Mouse (Mus musculus) heart, adult 11 months (tissue): Measurements from ENCODE around the gene Cpm.

ENCODE experiments used
- DNase-seq: peaks from one replicate; pipeline ENCODE4 v3.0.0; 2022

The Cpm gene

DNA sequence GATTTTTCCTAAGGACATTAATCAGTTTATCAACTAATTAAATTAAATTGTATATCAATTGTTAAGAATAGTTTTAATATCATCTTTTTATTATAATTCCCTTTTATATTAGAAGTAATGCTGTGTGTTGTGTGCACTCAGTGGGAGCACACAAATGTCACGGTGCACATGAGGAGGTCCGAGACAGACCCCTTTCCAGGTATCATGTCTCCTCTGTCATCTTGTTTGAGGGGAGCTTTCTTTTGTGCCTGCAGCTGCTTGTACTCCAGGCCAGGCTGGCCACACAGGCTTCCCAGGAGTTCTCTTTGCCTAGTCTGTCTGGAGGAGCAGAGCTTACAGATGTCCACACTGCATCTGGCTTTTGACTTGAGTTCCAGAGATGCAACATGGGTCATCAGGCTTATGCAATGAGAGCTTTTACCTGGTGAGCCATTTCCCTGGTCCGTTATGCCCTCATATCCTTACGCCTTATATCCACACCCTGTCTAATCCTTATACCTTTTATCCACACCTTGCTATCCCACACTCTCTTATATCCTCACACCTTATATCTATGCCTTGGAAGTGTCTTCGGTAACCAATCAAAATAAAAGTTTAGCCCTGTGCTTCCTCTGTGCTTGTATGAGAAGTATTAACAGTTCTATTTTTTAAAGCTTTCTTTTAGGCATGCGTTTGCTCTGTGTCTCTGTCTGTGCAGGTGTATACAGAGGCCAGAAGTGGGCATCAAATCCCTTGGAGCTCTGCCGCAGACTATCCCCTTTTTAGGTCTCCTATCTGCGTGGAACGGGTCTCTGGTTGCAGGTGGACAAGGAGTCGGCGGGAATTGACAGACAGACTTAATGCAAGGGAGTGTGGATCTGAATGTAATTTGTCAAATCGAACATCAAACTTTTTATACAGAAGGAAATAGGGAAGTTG is 7.4 kb upstream of the Cpm start:
- no peak for DNase-seq

DNA sequence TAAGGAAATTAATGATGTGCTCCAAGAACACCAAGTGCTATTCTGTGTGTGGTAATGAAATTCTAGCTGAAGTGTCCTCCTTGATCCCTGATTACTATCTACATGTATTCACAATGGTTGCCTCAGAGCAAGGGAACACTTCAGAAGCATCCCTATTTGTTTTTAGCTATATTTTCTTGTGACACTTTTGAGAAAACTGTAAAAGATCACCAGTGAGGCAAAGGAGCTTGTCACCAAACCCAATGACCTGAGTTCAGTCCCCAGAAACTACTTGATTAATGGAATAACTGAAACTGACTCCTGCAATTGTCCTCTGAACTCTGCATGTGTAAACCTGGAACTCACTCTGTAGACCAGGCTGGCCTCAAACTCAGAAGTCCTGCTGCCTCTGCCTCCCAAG is 5.9 kb upstream of the Cpm start:
- no peak for DNase-seq

DNA sequence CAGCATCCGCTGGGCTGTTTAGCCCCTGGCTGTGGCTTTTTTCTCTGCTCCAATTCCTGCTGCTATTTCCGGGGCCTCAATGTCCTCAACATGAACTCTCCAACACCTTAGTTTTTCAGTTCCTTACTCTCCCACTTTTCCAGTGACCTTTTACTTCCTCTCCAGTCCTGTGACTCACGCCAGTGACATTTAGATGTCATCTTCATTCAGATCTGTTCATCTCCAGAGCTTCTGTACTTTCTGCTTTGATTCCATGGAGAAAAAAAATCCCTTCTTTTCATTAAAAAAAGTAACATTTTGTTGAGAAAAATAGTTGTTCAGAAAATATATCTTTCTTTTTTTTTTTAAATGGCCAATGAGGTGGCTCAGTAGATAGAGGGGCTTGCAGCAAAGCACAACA is 5.1 kb upstream of the Cpm start:
- DNase-seq = no peak

GRCm38 (mm10) chr10:117624655-117625497 is 4.4 kb upstream of the Cpm start:
- DNase-seq = no peak

DNA sequence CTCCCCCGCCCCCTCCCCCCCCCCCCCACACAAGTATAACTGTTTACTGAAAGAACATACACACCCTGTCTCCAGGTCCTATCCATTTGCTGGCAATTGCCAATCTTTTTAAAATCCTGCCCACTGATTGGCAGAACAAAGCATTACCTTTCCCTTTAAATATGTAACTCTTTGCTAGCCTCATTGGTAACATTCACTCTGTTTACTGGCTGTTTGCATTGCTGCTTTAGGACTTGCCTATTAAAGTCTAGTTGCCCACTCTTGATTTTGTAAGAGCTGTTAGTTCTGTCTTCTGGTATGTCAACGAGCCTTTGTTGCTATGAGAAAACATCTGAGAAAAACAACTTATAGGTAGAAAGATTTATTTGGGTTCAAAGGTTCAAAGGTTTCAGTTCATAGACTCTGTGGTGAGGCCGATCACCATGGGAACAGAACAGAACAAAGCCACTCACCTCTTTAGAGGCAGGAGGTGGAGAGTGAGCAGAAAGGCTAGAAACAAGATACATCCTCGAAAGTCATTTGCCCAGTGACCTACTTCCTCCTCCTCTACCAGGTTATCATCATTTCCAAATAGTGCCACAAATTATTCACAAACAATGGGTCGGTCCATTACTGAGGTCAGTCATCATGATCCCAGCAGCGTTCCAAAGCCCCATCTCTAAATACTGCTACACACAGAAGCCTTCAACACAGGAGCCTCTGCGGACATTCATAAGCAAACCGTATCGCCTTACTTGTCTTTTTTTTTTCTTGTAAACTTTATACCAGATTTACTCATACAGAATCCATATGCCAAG is 3.6 kb upstream of the Cpm start:
- DNase-seq = no peak

DNA sequence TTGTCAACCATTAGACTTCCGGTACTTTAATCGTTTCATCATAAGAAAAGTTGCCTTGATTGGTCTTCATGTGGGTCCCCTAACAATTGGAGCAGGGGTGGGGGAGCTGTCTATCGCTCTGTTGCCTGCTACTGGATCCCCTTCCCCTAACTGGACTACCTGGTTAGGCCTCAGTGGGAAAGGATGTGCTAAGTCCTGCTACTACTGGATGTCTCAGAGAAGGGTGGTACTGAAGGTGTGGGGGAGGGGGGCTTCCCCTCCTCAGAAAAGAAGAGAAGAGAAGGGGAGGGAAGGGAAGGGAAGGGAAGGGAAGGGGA is 3.0 kb upstream of the Cpm start:
- no peak for DNase-seq

DNA sequence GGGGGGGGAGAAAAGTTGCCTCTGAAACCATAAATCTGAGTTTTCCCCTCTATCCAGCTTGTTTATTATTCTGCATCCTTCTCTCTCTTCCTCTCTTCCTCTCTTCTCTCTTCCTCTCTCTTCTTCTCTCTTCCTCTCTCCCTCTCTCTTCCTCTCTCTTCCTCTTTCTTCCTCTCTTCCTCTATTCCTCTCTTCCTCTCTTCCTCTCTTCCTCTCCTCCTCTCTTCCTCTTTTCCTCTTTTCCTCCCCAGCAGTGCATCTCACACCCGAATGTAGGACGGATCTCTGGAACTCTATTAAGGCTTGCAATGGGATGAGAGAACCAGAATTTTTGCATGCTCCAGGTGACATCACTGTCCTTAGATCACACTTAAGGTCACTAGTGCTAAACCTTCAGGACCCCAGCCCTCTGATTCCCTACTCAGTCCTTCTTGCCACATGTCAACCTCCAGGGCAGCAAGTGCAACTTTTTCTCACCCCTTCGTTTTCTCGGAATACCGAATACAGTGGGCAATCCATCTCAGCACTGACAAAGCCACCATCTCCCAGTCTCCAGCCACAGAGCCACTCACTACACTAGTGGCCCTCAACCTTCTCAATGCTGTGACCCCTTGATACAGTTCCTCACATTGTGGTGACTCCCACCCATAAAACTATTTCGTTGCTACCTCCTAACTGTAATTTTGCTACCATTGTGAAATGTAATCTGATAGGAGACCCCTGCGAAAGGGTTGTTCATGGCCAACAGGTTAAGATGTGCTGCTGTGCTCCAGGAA is 2.3 kb upstream of the Cpm start:
- no peak for DNase-seq

- no peak for DNase-seq
Observed at GRCm38 (mm10) chr10:117627616-117627930, 1.7 kb upstream of the Cpm start.

- DNase-seq = no peak
Observed at GRCm38 (mm10) chr10:117627949-117628348, 1.4 kb upstream of the Cpm start.

DNA sequence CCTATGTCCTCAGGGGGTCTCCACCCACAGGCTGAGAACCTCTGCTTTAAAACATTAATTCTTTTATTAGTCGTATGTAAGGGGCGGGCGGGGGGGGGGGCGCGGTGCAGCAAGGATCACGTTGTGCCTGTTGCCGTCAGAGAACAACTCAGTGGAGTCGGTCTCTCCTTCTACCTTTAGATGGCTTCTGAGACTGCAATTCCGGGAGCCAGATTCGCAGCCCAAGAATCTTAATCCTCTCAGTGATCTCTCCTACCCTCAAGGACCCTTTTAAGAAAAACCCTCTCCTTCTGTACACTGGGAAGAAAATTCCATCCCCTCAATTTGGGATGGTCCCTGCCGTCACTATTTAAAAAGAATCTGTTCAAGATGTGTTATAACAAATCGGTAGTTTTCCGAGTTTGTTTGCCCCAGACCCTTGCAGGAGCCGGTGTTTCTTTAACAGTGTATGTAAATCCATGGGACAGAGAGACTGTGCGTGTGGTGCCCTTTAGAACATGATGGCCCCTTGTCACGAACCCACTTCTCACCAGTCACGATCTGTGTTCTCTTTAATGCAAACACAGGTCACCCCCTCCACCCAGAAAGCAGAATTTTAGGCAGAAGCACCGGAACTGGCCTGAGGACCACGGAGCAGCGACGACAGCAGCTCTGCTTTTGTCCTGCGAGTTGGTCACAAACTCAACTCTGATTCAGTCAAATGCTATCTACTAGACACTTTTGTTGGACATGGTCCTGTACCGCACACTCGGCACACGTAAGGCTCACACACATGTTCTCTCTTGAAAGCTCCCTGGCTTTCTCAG is 734 bp upstream of the Cpm start:
- DNase-seq = no peak

- DNase-seq = no peak
Observed at GRCm38 (mm10) chr10:117630176-117630575, 876 bp downstream of the Cpm start.

GRCm38 (mm10) chr10:117630810-117631209 is 1.5 kb downstream of the Cpm start:
- no peak for DNase-seq

DNA sequence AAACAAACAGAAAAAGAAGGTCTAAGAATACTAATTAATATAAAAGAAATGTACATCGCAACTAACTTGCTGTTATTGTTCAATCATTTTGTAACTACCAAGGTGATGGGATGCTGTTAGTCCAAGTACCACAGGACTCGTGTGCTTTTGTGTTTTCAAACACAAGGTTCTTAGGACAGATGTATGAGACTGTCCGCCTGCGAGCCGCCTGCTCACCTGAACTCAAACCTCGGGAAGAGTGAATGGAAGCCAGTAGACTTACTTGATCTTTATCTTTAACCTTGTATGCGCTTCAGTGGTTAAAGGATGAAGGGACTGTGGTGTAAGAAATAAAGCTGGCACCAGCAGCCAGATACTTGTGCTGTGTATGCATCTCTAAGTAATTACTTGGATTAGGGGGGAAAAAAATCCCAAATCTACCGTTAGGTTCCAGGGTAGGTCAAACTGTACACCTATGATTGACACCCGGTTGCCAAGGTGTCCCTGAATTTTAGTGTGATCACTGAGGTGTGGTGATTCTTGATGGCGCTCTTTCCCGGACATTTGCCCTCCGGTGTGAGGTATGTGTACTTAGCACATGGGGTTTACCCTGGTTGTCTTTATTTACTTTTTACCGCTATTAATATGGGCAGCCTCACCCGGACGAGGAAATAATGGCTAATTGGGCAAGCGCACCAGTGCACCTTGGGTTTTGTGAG is 2.4 kb downstream of the Cpm start:
- DNase-seq = no peak

GRCm38 (mm10) chr10:117632394-117632793 is 3.1 kb downstream of the Cpm start:
- no peak for DNase-seq

- no peak for DNase-seq
Observed at GRCm38 (mm10) chr10:117633564-117634208, 4.4 kb downstream of the Cpm start.

DNA sequence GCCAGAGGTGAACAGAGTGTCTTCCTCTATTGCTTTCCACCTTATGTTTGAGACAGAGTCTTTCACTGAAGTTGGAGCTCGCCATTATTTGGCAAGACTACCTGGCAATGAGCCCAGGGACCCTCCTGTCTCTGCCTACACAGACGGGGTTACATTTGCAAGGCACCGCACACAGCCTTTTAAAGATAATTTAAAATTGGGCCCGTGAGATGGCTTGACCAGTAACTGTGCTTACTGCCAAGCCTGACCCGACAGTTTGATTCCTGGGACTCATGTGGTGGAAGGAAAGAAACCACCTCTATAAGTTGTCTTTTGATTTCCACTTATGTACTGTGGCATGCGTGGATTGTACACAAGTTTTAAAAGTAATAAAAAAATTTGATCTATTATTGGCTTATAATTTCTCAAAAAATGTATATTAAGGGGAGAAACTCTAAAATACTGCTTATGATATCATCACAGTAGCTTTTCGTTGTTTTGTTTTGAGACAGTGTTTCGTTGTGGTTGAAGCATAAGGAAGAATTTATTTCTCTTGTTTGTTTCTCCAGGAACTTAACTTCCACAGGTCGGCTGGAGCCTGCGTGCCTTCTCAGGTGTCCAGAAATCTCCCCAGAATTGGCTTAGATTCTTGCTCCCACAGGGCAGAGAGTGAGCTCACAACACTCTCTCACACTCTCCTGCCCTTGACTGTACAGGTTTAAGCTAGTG is 5.2 kb downstream of the Cpm start:
- no peak for DNase-seq

DNA sequence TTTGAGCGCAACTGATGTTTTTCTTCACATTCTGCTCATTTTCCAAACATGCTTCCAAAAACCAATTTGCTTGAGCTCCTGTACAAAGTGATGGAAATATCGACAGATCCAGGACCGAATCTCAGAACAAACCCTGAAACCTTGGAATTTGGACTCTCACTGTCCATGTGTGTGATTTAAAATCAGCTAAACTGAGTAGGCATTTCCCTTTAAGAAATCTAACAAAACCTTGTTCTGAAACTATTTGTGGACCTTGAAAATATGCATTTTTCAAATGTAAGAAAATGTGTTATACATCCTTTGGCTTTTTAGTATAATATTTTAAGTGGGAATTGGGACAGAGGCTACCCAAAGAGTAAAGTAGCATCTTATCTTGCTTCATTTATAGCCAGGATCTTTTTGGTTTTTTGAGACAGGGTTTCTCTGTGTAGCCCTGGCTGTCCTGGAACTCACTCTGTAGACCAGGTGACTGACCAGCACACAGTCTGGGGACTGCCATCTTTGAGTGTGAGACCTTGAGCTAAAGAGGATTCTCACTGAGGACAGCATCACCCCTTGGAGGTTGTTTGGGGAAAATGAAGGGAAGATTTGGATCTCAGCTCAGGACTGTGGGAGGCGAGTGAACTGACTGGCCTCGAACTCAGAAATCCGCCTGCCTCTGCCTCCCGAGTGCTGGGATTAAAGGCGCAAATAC is 5.9 kb downstream of the Cpm start:
- no peak for DNase-seq

DNA sequence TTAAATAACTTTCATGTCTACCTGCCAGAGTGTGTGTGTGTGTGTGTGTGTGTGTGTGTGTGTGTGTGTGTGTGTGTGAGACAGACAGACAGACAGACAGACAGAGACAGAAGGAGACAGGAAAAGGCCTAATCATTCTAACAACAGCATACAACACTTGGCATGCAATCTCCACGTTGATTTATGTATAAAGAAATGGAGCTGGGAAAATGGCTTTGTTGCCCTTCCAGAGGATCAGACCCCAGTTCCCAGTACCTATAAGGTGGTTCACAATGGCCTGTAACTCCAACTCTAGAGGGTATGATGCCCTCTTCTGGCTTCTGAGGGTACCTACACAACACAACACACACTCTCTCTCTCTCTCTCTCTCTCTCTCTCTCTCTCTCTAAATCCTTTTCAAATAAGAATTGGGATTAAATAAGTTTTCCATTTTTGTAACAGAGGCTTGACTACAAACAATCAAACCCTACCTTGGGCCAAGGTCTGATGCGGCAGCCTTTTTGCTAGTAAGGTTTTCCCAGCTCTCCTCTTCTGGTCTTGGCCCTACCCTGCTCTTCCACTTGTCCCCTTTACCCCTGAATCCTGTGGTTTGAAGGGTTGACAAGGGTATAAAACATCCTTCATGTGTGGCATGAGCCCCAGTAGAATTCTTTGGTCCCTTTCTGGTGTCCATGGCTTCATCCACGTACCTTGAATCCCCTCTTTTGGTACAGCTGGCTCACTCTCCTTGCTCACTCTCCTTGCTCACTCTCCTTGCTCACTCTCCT is 6.7 kb downstream of the Cpm start:
- no peak for DNase-seq
